Mouse (Mus musculus): ENCODE results near the gene Cfap97d2. TPM values are rescaled to one million over a fixed set of nuclear protein-coding genes. Genes with fewer than 3 reads are reported as not detected.

Cfap97d2 gene
- 1 to 10 TPM; 1.3 TPM for total RNA-seq (2021)
- long read RNA-seq, experiment 1, result 0 reads
- long read RNA-seq, experiment 2, partial matches to known transcripts, result 1 of 1 reads
- long read RNA-seq, experiment 2, other reads (novel, unspliced or antisense), result 0 of 1 reads

DNA sequence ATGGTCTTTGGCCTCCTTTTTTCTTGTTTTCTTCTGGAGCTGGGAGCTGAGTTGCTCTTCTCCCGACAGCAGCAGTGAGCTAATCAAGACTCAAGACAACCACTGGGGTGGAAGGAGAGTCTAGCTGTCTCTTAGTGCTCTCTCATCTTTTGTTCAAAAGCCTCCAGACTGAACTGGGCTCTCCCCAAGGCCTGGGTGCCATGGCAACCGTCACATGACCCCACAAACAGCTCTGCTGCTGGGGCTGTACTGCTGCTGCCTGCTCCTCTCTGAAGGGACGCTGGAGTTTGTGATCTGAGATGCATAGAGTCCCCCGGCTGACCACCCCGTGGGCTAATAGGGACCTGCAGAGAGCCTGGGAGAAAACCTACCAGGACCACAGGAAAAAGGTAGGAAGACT is at the start of gene Cfap97d2:
TSS of gene Cfap97d2 (plus strand) at position 222 of the 400 bp plus-strand sequence.
- peak; percentile 61 to 66 for DNase-seq (ENCODE audit: low spot score in 2 of 2)

DNA sequence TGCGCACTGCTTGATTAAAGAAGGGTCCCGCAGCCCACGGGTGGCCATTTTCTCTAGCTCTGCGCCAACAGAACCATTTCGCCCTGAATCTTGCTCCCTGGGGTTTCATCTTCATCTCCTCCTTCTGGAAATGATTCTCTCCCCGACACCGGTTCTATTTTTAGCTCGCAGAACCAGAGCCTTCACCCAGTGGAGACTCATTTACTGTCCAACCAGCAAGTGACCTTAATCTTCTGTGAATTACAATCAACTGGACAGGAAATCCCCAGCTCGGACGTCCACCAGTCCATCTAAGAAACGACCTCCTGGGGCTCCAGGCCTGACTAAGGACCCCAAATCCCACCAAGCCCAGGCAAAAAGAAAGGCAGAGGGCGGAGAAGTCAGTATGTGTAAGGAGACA is 48.2 kb upstream of the Cfap97d2 start:
- DNase-seq (ENCODE audit: low spot score in 2 of 2), result no peak

DNA sequence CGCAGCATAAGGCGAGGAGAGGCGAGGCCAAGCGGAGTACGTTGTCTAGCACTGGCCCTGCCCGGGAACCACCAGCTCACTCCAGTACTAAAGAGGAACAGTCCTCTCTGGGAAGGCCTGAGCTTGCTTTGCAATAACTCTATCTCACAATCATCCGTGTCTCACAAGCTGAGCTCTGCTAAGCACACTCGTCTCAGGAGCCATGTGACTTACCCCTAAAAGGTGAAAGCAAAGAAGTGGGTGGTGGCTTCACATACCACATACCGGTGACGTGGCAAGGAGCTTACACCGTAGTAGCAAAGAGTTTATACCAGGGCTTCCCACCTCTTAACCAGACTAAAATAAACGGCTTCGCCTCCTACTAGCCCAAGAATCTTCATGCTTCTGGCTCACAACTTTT is 45.4 kb upstream of the Cfap97d2 start:
- no peak for DNase-seq (ENCODE audit: low spot score in 2 of 2)

DNA sequence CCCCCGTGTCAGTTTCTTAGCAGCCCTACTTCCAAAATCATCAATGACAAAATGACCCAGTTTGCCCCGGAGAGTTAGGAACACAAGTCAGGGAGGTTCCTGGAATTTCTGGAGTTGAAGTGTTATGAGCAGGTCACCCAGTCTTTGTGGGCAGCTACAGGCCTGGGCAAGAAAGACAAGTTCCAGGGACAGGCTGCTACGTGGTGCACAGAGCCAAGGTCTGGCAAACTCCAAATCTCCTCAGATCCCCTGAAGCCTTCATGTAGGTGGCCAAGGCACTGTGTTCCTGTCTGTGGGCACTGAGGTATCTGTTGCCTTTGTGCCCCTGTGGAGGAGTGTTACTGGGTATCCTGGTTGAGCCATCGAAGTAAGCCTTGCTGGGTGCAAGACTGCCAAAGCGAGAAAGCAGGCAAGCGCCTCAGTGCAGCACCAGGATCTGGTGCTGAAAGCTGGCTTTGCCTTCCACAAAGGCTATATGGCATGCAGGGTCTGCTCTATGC is 40.9 kb upstream of the Cfap97d2 start:
- DNase-seq (ENCODE audit: low spot score in 2 of 2), result no peak

DNA sequence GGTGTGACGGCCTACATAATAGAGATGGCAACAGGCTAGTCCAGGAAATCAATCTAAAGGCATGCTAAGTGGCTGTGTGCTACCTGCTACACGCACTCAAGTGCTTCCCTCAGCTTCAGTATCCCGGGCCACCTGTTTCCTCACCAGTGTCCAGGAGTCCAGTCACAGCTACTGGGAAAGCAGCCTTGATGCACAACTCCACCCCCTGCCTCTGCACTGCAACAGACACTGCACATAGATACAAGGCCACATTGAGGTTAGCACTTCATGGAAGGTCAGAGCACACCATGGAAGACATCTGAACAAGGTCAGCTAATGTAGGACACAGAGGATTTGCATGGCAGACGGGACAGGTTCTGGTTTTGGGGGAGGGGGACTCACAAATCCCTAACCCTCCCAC is 40.2 kb upstream of the Cfap97d2 start:
- DNase-seq (ENCODE audit: low spot score in 2 of 2), result no peak

DNA sequence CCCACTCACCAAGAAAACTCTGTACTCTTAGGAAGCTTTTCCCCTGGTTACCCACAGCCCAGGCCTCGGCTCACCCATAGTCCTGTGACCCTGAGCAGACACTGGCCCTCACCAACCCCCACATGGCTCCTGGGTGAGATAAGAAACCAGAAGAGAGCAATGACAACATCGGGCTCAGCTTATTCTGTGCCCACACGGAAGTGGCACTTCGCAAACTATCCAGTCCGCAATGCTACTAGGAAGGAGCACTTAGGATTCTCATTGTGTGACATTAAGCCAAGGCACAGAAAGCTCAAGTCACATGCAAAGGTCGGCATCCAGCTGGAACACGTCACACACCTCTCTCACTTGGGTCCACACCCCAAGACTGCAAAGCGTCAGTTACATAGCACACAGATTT is 39.7 kb upstream of the Cfap97d2 start:
- DNase-seq (ENCODE audit: low spot score in 2 of 2), result no peak

DNA sequence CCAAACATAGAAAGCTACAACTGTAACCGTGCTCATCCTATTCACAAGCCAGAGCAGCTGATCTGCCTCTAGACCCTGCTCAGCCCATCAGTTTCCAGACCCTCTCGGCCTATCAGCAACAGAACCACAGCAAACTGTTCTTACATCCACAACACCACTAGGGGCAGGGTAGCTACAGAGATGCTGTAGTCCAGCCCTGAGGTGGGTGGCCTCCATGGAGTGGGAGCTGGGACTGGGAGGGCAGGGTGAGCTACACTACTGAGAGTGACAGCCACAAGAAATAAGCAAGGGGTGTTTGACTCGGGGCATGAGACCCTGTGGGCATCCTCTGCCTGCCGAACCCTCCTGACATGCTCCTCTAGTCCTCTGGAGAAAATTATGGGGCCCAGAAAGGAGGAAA is 37.8 kb upstream of the Cfap97d2 start:
- no peak for DNase-seq (ENCODE audit: low spot score in 2 of 2)

- no peak for DNase-seq (ENCODE audit: low spot score in 2 of 2)
Measured at GRCm38 (mm10) chr8:13668367-13668766, 37.3 kb upstream of the Cfap97d2 start.

DNA sequence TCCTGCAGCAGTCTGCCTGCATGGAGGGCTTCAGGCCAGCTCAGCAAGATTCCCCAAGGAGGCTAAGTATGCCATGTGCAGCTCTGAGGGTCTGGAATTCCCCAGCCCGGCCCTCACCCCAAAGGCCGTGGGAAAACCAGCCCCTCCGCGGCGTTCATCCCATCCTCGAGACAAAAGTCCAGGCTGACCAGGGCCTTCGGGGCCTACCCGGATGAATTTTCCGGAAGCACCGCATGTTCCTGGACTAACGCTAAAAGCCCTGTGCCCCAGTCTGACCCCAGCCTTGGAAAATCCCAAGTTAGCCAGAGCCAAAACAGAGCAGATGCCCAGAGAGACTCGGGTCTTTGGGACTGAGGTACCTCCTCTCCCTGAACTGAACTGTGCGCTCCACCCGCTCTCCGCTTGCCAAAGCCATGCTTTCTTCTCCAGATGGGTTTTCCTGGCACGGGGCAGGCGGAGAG is 35.6 kb upstream of the Cfap97d2 start:
- DNase-seq (ENCODE audit: low spot score in 2 of 2), result no peak

GRCm38 (mm10) chr8:13671246-13672003 is 34.3 kb upstream of the Cfap97d2 start:
- no peak for DNase-seq (ENCODE audit: low spot score in 2 of 2)

- no peak for DNase-seq (ENCODE audit: low spot score in 2 of 2)
Measured at GRCm38 (mm10) chr8:13673215-13673614, 32.5 kb upstream of the Cfap97d2 start.

DNA sequence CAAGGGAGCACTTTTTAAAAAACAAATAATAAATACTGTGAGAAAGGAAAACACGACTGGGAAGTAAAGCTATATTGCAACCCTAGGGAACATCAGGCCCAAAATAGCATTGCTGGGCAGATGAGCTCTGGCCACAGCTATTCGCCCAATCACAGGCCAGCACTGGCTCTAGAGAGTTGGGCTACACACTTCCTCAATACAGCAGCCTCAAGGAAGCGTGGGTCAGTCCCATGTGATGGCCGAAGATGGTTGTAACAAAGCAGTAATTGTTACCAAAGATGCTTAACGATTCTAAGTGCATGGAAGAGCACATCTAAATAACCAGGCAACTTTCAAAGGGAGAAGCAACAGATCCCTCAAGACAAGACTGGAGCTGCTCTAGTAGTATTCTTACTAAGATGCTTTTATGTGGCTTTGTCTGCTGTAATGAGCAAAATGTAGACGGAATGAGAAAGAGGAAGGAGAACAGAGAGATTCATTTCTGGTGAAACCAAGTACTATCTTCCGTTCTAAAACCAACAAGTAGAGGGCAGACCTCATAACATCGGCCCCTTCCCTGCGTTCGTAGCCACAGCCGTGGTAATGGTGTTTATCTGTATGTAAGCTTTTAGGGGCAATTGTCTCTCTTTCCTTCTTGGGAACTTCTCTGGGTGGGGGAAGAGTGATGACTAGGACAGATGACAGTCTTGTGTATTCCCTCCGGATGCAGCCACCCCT is 31.2 kb upstream of the Cfap97d2 start:
- no peak for DNase-seq (ENCODE audit: low spot score in 2 of 2)

DNA sequence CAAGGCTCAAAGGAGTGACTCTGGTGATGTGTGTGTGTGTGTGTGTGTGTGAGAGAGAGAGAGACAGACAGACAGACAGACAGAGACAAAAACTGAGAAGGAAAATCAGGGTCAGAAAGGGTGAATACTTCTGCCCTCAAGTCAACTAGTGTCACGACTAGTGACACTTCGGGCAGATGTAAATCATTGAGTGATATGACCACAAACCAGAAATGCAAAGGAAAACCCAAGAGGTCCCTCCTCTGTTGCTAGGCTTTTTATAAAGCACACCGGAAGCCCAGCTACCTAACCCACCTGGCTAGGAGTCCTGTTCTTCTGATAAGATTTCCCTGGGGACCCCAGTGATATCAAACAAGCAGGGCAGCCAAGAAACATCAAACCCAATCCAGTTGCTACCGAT is 30.6 kb upstream of the Cfap97d2 start:
- DNase-seq (ENCODE audit: low spot score in 2 of 2), result no peak

DNA sequence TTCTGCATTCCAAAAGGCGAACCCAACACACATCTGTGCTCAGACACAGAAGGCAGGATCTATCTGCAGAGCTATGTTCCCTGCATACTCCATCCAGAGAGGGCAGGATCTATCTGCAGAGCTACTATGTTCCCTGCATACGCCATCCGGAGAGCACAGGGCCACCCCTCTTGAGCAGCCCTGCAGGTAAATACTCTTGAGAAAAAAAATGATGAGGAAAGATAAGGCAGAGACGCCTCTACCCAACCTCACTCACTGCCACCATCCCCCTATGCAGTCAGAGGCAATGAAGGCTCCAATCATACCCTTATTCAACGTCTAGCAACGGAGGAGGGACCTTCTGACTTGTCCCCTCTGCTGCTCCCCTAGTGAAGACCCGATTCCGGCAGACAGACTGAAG is 30.2 kb upstream of the Cfap97d2 start:
- no peak for DNase-seq (ENCODE audit: low spot score in 2 of 2)

GRCm38 (mm10) chr8:13676302-13676700 is 29.4 kb upstream of the Cfap97d2 start:
- peak; percentile 39 to 49 for DNase-seq (ENCODE audit: low spot score in 2 of 2)

DNA sequence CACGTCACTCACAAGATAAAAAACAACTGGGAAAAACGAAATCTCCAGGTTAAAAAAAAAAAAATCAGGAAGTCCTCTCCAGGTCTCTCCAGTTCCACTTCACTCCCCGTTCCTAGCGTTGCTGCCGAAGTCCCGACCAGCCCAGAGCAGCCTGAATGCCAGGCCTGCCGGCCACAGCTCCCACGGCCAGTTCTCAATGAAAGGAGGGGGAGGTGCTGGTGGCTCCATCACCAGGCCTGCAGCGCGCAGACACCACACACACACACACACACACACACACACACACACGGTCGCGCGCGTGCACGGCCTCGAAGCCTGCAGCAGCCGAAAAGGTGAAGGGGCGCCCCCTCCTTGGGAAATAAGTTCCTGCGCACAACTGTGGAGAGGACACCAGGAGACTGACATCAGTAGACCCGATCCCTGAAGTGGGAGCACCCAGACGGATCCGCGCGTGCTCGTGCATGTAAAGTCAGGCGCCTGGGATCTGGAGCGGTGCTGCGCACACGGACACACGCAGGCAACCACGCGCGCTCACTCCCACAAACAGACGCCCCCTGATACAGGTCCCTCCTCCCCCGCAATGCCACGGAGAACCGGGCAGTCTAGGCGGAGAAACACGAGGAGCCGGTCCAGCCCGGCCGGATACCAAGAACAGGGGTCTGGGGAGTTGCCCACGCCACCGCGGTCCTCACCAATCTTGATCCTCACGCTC is 28.8 kb upstream of the Cfap97d2 start:
- DNase-seq (ENCODE audit: low spot score in 2 of 2), result peak; percentile 61 to 74

GRCm38 (mm10) chr8:13677413-13677883 is 28.2 kb upstream of the Cfap97d2 start, which contains the start of gene Rasa3:
Rasa3 (minus strand) TSS chr8:13677603.
- peak; percentile 89 to 95 for DNase-seq (ENCODE audit: low spot score in 2 of 2)

- no peak for DNase-seq (ENCODE audit: low spot score in 2 of 2)
Measured at GRCm38 (mm10) chr8:13678182-13678581, 27.5 kb upstream of the Cfap97d2 start.

DNA sequence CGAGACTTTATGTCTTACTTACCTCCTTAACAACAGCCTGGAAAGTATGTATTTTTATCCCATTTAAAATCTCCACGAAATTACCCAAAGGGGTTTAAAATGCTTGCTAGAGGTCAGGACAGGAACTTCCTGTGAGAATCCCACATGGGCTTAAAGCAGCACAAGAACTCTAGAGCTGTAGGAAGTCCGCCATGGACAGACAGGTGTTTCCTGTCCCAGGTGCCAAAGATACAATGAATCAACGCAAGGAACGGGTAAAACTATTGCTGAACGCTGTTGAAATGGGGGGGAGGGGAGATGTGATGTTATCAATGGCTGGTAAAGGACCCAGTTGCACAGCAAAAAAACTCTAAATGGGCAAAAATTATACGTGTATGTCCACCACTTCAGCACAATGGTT is 21.6 kb upstream of the Cfap97d2 start:
- no peak for DNase-seq (ENCODE audit: low spot score in 2 of 2)

DNA sequence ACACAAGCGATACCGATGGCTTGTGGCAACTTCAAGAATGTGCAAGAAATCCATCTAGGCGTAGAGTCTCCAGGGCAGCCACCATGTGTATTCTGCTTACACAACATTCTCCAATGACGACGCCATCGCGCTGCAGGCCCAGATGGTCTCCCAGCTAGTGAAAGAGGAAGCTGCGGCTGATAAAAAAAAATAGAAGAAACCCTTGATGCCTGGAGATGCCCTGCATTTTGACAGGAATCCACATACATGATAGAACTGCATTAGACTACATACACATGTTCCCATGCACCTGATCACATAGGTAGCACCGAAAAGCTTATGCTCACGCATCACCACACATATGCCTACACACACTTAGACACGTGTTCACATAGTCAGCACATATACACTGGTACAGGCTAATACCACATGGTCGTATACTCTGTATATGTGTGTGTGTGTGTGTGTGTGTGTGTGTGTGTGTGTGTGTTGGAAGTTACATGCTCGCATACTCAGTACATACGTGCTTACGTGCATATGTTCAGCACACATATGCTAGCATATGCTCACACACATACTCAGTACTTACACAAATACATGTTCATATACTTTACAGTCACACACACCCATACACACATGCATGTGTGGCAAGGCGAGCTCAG is 19.9 kb upstream of the Cfap97d2 start:
- no peak for DNase-seq (ENCODE audit: low spot score in 2 of 2)

DNA sequence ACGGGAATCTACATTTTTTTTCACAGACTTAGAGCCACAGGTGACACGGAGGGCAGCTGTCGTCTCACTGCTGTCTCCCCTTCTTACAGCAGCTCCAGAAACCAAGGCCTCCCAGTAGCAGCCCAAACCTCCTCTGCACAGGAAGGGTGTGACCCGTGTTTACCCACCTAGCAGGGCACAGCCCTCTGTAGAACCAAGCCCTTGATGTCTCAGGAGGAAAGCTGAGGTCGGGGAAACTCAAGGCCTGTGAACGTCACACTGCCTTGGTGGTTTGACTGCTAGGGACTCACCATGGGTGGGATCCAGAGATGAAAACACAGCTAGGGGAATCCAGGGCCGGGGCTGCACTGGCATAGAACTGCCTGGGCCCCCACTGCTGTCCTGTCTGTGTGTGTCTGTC is 19.3 kb upstream of the Cfap97d2 start:
- DNase-seq (ENCODE audit: low spot score in 2 of 2), result no peak
